Mouse (Mus musculus): ENCODE measurements at regions not wholly inside any gene's neighbourhood (a gene's known extent, or its start where the extent isn't known, plus 50 kb on each side); places are given as distances from the start of the nearest gene placed in this dataset.

GRCm38 (mm10) chr15:62937756-62938155, 907.2 kb downstream of the Gsdmc2 start:
- H3K36me3 ChIP-seq (replicated peaks), result no peaks in the 10 kb centered on the region
- WGBS, result 85% methylated on average over 4 of the region's 4 CpGs

GRCm38 (mm10) chr15:62934522-62935189, 910.3 kb downstream of the Gsdmc2 start:
- H3K36me3 ChIP-seq (replicated peaks), result no peaks in the 10 kb centered on the region
- no peak overlapping the region for H3K27ac ChIP-seq
- no peak overlapping the region for H3K4me3 ChIP-seq
- no peaks in the 10 kb centered on the region for H3K27me3 ChIP-seq (replicated peaks)
- no peaks in the 10 kb centered on the region for H3K4me1 ChIP-seq
- no peak overlapping the region for H3K4me2 ChIP-seq
- H3K9me3 ChIP-seq, result no peaks in the 10 kb centered on the region
- no peak overlapping the region for H3K9ac ChIP-seq
- no peak for ATAC-seq (replicated peaks)

More at GRCm38 (mm10) chr15:62937756-62938155, 907.2 kb downstream of the Gsdmc2 start:
- no peak for ATAC-seq (replicated peaks)
- no peaks in the 10 kb centered on the region for H3K9me3 ChIP-seq
- H3K4me2 ChIP-seq, result no peak overlapping the region
- H3K4me1 ChIP-seq, result no peaks in the 10 kb centered on the region
- H3K9ac ChIP-seq, result no peak overlapping the region
- H3K27ac ChIP-seq, result no peak overlapping the region
- H3K27me3 ChIP-seq (replicated peaks), result no peaks in the 10 kb centered on the region
- no peak overlapping the region for H3K4me3 ChIP-seq

DNA sequence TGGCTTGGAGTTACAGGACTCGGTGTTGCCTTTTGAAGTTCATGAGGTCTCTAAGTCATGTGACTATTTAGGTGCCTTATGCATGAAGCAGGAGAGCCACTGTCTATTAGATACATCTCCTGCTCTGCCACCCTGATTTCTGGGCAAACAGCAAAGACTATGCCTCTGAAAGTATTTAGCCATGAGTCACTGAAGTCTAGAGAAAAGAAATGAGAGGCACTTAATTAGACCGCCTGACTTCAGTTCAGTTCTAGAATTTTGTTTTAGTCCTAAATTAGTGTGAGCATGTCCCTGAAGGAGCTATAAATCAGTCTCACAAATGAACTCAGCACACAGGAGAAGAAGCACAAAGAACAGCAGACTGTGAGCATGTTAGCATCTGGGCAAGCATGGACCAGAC, 924.5 kb downstream of the Gsdmc2 start:
- no peak overlapping the region for H3K27ac ChIP-seq
- no peaks in the 10 kb centered on the region for H3K27me3 ChIP-seq (replicated peaks)
- WGBS, result 95% methylated on average over 2 of the region's 2 CpGs

DNA sequence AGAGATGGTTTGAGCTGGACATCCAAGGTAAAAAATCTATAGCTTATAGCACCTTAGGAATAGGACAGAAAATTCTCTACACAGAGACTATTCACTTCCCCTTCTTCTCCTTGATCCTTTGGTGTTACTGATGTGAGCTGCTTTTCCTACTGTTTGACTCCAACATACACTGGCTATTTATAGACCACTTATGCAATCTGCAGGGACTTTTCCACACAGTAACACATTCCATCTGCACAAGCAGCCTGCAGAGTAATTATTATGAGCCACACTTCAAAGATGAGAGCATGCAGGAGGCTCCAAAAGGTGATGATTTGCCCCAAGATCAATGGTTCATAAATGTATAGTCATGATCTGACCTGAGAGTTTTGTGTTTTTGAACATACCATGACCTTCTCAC, 925.7 kb downstream of the Gsdmc2 start:
- Histone ChIP-seq H3K27me3 (replicated peaks) (no peaks in the 10 kb centered on the region), H3K9me3 (no peaks in the 10 kb centered on the region), H3K27ac (no peak overlapping the region), H3K4me1 (no peaks in the 10 kb centered on the region), H3K36me3 (replicated peaks) (no peaks in the 10 kb centered on the region), H3K9ac (no peak overlapping the region), H3K4me3 (no peak overlapping the region), H3K4me2 (no peak overlapping the region)
- ATAC-seq (replicated peaks), result no peak

More for the DNA sequence above, 924.5 kb downstream of the Gsdmc2 start:
- no peak for ATAC-seq (replicated peaks)
- no peaks in the 10 kb centered on the region for H3K9me3 ChIP-seq
- no peak overlapping the region for H3K4me3 ChIP-seq
- H3K9ac ChIP-seq, result no peak overlapping the region
- no peak overlapping the region for H3K4me2 ChIP-seq
- H3K4me1 ChIP-seq, result no peaks in the 10 kb centered on the region
- H3K36me3 ChIP-seq (replicated peaks), result no peaks in the 10 kb centered on the region

GRCm38 (mm10) chr15:62908379-62908778, 936.6 kb downstream of the Gsdmc2 start:
- H3K27ac ChIP-seq, result no peak overlapping the region
- 46% methylated on average over 4 of the region's 4 CpGs for WGBS
- H3K4me2 ChIP-seq, result no peak overlapping the region
- H3K9ac ChIP-seq, result no peak overlapping the region
- peaks cover 4% of the 10 kb centered on the region; the same call in 1 of the 2 replicates for H3K4me1 ChIP-seq
- ATAC-seq (replicated peaks), result no peak
- 0 out of 2 replicates have a peak, but pooled peaks cover 3% of the 10 kb centered on the region for H3K27me3 ChIP-seq (replicated peaks)
- no peak overlapping the region for H3K4me3 ChIP-seq
- H3K9me3 ChIP-seq, result no peaks in the 10 kb centered on the region
- no peaks in the 10 kb centered on the region for H3K36me3 ChIP-seq (replicated peaks)

GRCm38 (mm10) chr15:62907181-62907580, 937.8 kb downstream of the Gsdmc2 start:
- H3K4me1 ChIP-seq, result peaks cover 9% of the 10 kb centered on the region; the same call in 1 of the 2 replicates
- no peak overlapping the region for H3K27ac ChIP-seq
- H3K9me3 ChIP-seq, result no peaks in the 10 kb centered on the region
- ATAC-seq (replicated peaks), result no peak
- H3K4me2 ChIP-seq, result no peak overlapping the region
- H3K4me3 ChIP-seq, result no peak overlapping the region
- H3K36me3 ChIP-seq (replicated peaks), result no peaks in the 10 kb centered on the region
- H3K27me3 ChIP-seq (replicated peaks), result 0 out of 2 replicates have a peak, but pooled peaks cover 3% of the 10 kb centered on the region
- no peak overlapping the region for H3K9ac ChIP-seq
- WGBS, result 95% methylated on average over 2 of the region's 2 CpGs

GRCm38 (mm10) chr15:62903047-62903822, 941.7 kb downstream of the Gsdmc2 start:
- no peak overlapping the region for H3K9ac ChIP-seq
- H3K4me2 ChIP-seq, result peak overlapping the region; percentile 2; the same call in 1 of the 2 replicates
- H3K27me3 ChIP-seq (replicated peaks), result 0 out of 2 replicates have a peak, but pooled peaks cover 3% of the 10 kb centered on the region
- no peaks in the 10 kb centered on the region for H3K36me3 ChIP-seq (replicated peaks)
- H3K27ac ChIP-seq, result 0 out of 2 replicates have a peak overlapping the region, but pooled peaks have one; percentile 34
- ATAC-seq (replicated peaks), result peak; percentile 97
- WGBS, result 8% methylated on average over 17 of the region's 17 CpGs
- H3K4me1 ChIP-seq, result peaks cover 9% of the 10 kb centered on the region; the same call in 1 of the 2 replicates
- H3K9me3 ChIP-seq, result no peaks in the 10 kb centered on the region
- H3K4me3 ChIP-seq, result no peak overlapping the region

DNA sequence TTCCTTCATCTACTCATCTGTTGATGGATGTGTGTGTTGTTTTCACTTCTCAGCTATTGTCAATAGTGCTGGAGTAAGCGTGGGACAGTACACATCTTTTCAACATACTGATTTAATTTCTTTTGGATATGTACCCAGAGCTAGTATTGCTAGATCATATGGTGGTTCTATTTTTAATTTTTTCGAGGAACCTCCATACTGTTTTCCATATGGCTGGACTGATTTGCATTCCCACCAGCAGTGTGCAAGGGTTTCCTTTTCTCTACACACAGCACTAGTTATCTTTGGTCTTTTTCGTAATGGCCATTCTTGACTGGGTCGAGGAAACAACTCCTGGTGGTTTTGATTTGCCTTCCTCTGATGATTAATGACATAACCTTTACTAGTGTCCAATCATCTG, 943.0 kb downstream of the Gsdmc2 start:
- Histone ChIP-seq H3K27ac (no peak overlapping the region), H3K36me3 (replicated peaks) (no peaks in the 10 kb centered on the region), H3K9me3 (no peaks in the 10 kb centered on the region), H3K4me1 (peaks cover 9% of the 10 kb centered on the region; the same call in 1 of the 2 replicates), H3K4me2 (no peak overlapping the region), H3K4me3 (no peak overlapping the region), H3K27me3 (replicated peaks) (no peaks in the 10 kb centered on the region), H3K9ac (no peak overlapping the region)
- no peak for ATAC-seq (replicated peaks)
- WGBS, result 89% methylated on average over 4 of the region's 4 CpGs

GRCm38 (mm10) chr15:62889798-62890197, 955.2 kb downstream of the Gsdmc2 start:
- Histone ChIP-seq H3K4me1 (no peaks in the 10 kb centered on the region), H3K4me2 (no peak overlapping the region), H3K9me3 (no peaks in the 10 kb centered on the region), H3K27me3 (replicated peaks) (no peaks in the 10 kb centered on the region), H3K36me3 (replicated peaks) (no peaks in the 10 kb centered on the region), H3K27ac (no peak overlapping the region), H3K9ac (no peak overlapping the region), H3K4me3 (no peak overlapping the region)
- ATAC-seq (replicated peaks), result no peak
- WGBS, result 86% methylated on average over 4 of the region's 4 CpGs

DNA sequence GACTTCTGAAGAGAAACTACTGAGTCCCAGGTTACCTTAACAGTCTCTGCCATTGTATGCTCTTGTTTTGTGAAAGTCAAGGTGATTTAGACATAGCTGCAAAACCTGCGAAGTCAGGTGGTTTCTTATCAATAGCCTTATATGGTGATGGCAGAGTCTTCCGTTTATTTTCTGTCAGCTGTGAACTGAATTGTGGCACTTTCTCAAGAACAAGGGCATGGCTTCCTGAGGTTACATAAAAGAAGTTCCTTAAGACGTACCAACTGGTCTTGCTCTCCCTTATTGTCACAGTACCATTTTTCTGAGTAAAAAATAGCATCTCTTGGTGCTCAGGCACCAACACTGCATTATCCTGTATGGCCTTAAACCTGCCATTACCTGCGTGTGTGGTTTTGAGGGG, 959.6 kb downstream of the Gsdmc2 start:
- 85% methylated on average over 4 of the region's 4 CpGs for WGBS
- Histone ChIP-seq H3K36me3 (replicated peaks) (no peaks in the 10 kb centered on the region), H3K4me3 (no peak overlapping the region), H3K4me2 (no peak overlapping the region), H3K4me1 (no peaks in the 10 kb centered on the region), H3K27ac (no peak overlapping the region), H3K9me3 (no peaks in the 10 kb centered on the region), H3K9ac (no peak overlapping the region), H3K27me3 (replicated peaks) (no peaks in the 10 kb centered on the region)
- no peak for ATAC-seq (replicated peaks)

GRCm38 (mm10) chr15:62871082-62871766, 973.8 kb downstream of the Gsdmc2 start:
- H3K36me3 ChIP-seq (replicated peaks), result no peaks in the 10 kb centered on the region
- no peak overlapping the region for H3K4me3 ChIP-seq
- no peak for ATAC-seq (replicated peaks)
- H3K4me2 ChIP-seq, result no peak overlapping the region
- H3K9ac ChIP-seq, result no peak overlapping the region
- WGBS, result 89% methylated on average over 1 of the region's 1 CpGs
- no peaks in the 10 kb centered on the region for H3K9me3 ChIP-seq
- H3K27ac ChIP-seq, result no peak overlapping the region
- no peaks in the 10 kb centered on the region for H3K27me3 ChIP-seq (replicated peaks)
- no peaks in the 10 kb centered on the region for H3K4me1 ChIP-seq

DNA sequence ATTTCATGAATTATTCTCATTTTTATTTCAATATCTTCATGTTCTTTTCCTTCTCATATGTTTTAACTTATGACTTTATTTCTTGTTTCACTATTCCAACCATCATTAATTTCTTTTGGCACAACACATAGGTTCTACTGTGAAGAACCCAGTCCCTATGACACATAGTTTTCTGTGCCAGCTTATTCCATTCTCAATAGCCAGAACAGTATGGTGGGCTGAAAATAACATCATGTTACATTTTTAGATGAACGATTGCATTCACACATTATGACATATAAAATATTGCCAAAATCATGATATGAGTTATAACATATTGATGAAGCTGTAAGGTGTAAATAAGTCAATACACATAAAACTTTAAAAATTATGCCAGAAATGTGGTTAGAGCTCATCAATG, 982.4 kb downstream of the Gsdmc2 start:
- no peak overlapping the region for H3K4me3 ChIP-seq
- no peak overlapping the region for H3K9ac ChIP-seq
- no peak for ATAC-seq (replicated peaks)
- no peaks in the 10 kb centered on the region for H3K4me1 ChIP-seq
- no peak overlapping the region for H3K27ac ChIP-seq
- H3K27me3 ChIP-seq (replicated peaks), result no peaks in the 10 kb centered on the region
- no peaks in the 10 kb centered on the region for H3K36me3 ChIP-seq (replicated peaks)
- H3K9me3 ChIP-seq, result no peaks in the 10 kb centered on the region
- no peak overlapping the region for H3K4me2 ChIP-seq
- 96% methylated on average over 1 of the region's 1 CpGs for WGBS
